Mouse (Mus musculus): ENCODE measurements around the gene Ppp1r18. TPM values are rescaled to one million over a fixed set of nuclear protein-coding genes. Genes with fewer than 3 reads are reported as not detected.
A peak's percentile ranks its signal among the peaks of the same experiment; 100 is the strongest.

Gene Ppp1r18
- total and polyA plus RNA-seq, 2 experiments, result 2.0 to 5.5 TPM

GRCm38 (mm10) chr17:35919060-35919715 is 53.8 kb downstream of the Ppp1r18 start:
- Histone ChIP-seq H3K4me1 (ENCODE audit: control insufficient read depth, insufficient read depth, low read length) (peaks cover 17% of the 10 kb centered on the region), H3K9ac (ENCODE audit: low read depth, low read length) (peak overlapping the region; percentile 69), H3K36me3 (ENCODE audit: control insufficient read depth, insufficient read depth, low read length) (peaks cover 24% of the 10 kb centered on the region), H3K27me3 (ENCODE audit: control insufficient read depth, insufficient read depth, low read length) (no peaks in the 10 kb centered on the region), H3K27ac (replicated peaks; ENCODE audit: insufficient read depth, low read depth, low read length) (peak overlapping the region; percentile 49), H3K79me2 (ENCODE audit: control insufficient read depth, insufficient read depth, low read length) (peaks cover 7% of the 10 kb centered on the region), H3K4me3 (ENCODE audit: insufficient read depth, low read depth, low read length) (peak overlapping the region; percentile 18)
- TF ChIP-seq CTCF (IDR thresholded peaks at IDR 0.05; ENCODE audit: low read depth, low read length) (0 out of 2 replicates have a peak, but pooled peaks have one; percentile 0), POLR2A (IDR thresholded peaks at IDR 0.05; ENCODE audit: extremely low read depth, insufficient read depth, low read length) (peak; percentile 37; the same call in 1 of the 2 replicates)
- WGBS, result 3% methylated on average over 7 of the region's 7 CpGs
- DNase-seq (ENCODE audit: extremely low read depth, low read depth, low spot score), result peak; percentile 91

DNA sequence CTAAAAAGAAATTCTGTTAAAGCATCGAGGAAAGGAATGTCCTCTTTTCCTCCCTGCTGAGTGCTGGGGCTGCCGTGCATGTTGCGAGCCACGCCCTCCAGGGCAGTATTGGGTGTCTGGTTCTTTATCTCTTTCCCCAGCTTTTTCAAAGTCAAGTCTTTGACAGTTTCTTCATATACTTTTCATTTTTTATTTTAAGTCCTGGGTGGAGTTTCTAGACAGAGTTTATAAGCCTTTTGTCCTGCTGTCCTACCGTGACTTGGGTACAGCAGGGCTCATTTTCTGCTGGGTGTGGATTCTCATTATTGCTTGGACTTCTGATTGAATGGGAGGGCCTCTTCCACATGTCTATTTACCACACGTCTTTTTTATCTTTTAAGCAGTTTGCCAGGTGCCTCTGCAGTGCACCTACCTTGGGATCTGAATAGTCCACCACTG is 54.5 kb downstream of the Ppp1r18 start:
- Histone ChIP-seq H3K27me3 (ENCODE audit: control insufficient read depth, insufficient read depth, low read length) (no peaks in the 10 kb centered on the region), H3K4me3 (ENCODE audit: insufficient read depth, low read depth, low read length) (no peak overlapping the region; the same call in 1 of the 2 replicates), H3K4me1 (ENCODE audit: control insufficient read depth, insufficient read depth, low read length) (peaks cover 17% of the 10 kb centered on the region), H3K79me2 (ENCODE audit: control insufficient read depth, insufficient read depth, low read length) (peaks cover under 1% of the 10 kb centered on the region; the same call in 1 of the 2 replicates), H3K27ac (replicated peaks; ENCODE audit: insufficient read depth, low read depth, low read length) (peak overlapping the region; percentile 30; the same call in 1 of the 2 replicates), H3K9ac (ENCODE audit: low read depth, low read length) (0 out of 2 replicates have a peak overlapping the region, but pooled peaks have one; percentile 47), H3K36me3 (ENCODE audit: control insufficient read depth, insufficient read depth, low read length) (peaks cover 30% of the 10 kb centered on the region)
- DNase-seq (ENCODE audit: extremely low read depth, low read depth, low spot score), result no peak
- TF ChIP-seq POLR2A (IDR thresholded peaks at IDR 0.05; ENCODE audit: extremely low read depth, insufficient read depth, low read length), result 0 out of 2 replicates have a peak, but pooled peaks have one; percentile 10
- no peak for TF ChIP-seq CTCF (IDR thresholded peaks at IDR 0.05; ENCODE audit: low read depth, low read length)
- 31% methylated on average over 6 of the region's 6 CpGs for WGBS

DNA sequence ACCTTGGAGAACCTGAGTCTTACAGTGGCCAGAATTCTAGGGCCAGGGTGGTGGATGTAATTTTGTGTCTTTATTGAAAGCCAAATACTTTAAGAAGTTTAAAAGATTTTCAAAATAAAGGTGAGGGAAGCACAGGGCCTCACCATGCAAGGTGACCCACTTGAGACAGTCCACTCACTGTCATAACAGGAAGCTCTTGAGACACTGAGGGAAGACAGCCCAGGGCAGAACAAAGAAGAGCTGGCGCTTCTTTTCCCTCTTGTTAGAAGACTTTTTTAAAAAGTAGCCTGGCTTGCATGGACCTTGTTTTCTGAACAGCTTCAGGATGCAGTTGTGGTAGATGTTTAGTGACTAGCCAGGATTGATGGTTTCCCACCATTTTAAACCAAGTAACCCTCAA is 55.0 kb downstream of the Ppp1r18 start:
- no peak for TF ChIP-seq CTCF (IDR thresholded peaks at IDR 0.05; ENCODE audit: low read depth, low read length)
- TF ChIP-seq POLR2A (IDR thresholded peaks at IDR 0.05; ENCODE audit: extremely low read depth, insufficient read depth, low read length), result no peak
- Histone ChIP-seq H3K4me3 (ENCODE audit: insufficient read depth, low read depth, low read length) (no peak overlapping the region), H3K9ac (ENCODE audit: low read depth, low read length) (no peak overlapping the region), H3K36me3 (ENCODE audit: control insufficient read depth, insufficient read depth, low read length) (peaks cover 35% of the 10 kb centered on the region), H3K4me1 (ENCODE audit: control insufficient read depth, insufficient read depth, low read length) (peaks cover 17% of the 10 kb centered on the region), H3K27me3 (ENCODE audit: control insufficient read depth, insufficient read depth, low read length) (no peaks in the 10 kb centered on the region), H3K27ac (replicated peaks; ENCODE audit: insufficient read depth, low read depth, low read length) (no peak overlapping the region; the same call in 1 of the 2 replicates), H3K79me2 (ENCODE audit: control insufficient read depth, insufficient read depth, low read length) (no peaks in the 10 kb centered on the region; the same call in 1 of the 2 replicates)
- WGBS, result 67% methylated on average over 1 of the region's 1 CpGs
- DNase-seq (ENCODE audit: extremely low read depth, low read depth, low spot score), result peak; percentile 43

DNA sequence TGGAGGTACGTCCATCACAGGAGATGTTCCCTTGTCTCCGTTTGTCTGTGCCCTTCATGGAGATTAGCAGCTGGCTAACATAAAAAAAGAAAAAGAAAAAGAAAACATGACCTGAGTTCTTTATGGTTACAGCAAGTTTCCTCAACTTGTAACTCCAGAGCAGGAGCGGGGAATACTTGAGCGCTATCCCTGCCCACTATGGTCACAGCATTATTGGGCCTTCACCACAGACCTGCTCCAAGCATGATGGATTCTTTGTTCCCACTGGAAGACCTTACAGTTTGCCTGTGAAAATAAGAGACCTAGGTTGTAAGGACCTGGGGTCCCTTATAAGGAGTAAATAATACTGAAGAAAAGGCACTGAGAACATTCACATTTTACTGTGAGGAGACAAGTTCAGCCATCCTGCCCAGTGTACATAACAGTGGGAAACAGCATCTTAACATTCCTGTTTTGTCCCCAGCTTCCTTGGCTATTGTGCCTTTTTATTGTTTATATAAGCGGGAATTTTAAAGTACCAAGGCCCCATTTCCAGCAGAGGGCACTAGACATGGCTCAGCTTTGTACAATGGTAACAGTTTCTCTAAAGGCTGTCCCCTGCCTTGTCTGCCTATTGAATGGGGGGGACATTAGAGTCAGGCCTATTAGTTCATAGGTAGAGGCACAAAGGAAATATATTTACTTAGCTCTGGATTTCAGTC is 55.6 kb downstream of the Ppp1r18 start:
- Histone ChIP-seq H3K4me3 (ENCODE audit: insufficient read depth, low read depth, low read length) (no peak overlapping the region), H3K9ac (ENCODE audit: low read depth, low read length) (no peak overlapping the region), H3K36me3 (ENCODE audit: control insufficient read depth, insufficient read depth, low read length) (peaks cover 40% of the 10 kb centered on the region), H3K79me2 (ENCODE audit: control insufficient read depth, insufficient read depth, low read length) (no peaks in the 10 kb centered on the region; the same call in 1 of the 2 replicates), H3K27me3 (ENCODE audit: control insufficient read depth, insufficient read depth, low read length) (no peaks in the 10 kb centered on the region), H3K4me1 (ENCODE audit: control insufficient read depth, insufficient read depth, low read length) (peaks cover 17% of the 10 kb centered on the region), H3K27ac (replicated peaks; ENCODE audit: insufficient read depth, low read depth, low read length) (peak overlapping the region; percentile 24; the same call in 1 of the 2 replicates)
- DNase-seq (ENCODE audit: extremely low read depth, low read depth, low spot score), result peak; percentile 65
- WGBS, result 65% methylated on average over 5 of the region's 5 CpGs
- TF ChIP-seq POLR2A (IDR thresholded peaks at IDR 0.05; ENCODE audit: extremely low read depth, insufficient read depth, low read length) (no peak), CTCF (IDR thresholded peaks at IDR 0.05; ENCODE audit: low read depth, low read length) (peak; percentile 34)

DNA sequence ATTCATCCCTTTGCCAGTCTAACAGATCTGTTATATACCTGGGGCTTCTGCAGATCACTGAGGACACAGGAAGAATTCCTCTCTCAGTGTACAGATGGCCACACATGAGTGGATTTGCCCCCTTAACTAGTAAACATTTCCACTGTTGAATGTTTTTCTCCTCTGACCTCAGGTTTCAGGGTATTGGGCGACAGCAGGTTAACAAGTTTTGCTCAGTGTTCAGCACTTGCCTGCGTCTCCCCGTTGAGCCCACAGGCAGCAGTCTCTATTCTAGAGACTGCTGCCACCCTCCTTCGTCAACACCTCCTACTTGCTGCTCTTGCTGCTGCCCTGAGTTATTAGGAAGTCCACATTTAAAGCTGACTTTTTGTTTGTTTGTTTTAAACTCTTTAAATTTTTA is 56.3 kb downstream of the Ppp1r18 start:
- Histone ChIP-seq H3K27me3 (ENCODE audit: control insufficient read depth, insufficient read depth, low read length) (no peaks in the 10 kb centered on the region), H3K79me2 (ENCODE audit: control insufficient read depth, insufficient read depth, low read length) (no peaks in the 10 kb centered on the region; the same call in 1 of the 2 replicates), H3K4me3 (ENCODE audit: insufficient read depth, low read depth, low read length) (no peak overlapping the region), H3K36me3 (ENCODE audit: control insufficient read depth, insufficient read depth, low read length) (peaks cover 47% of the 10 kb centered on the region), H3K4me1 (ENCODE audit: control insufficient read depth, insufficient read depth, low read length) (peaks cover 17% of the 10 kb centered on the region), H3K27ac (replicated peaks; ENCODE audit: insufficient read depth, low read depth, low read length) (no peak overlapping the region), H3K9ac (ENCODE audit: low read depth, low read length) (no peak overlapping the region)
- 32% methylated on average over 4 of the region's 4 CpGs for WGBS
- no peak for TF ChIP-seq POLR2A (IDR thresholded peaks at IDR 0.05; ENCODE audit: extremely low read depth, insufficient read depth, low read length)
- TF ChIP-seq CTCF (IDR thresholded peaks at IDR 0.05; ENCODE audit: low read depth, low read length), result no peak
- no peak for DNase-seq (ENCODE audit: extremely low read depth, low read depth, low spot score)
